Mouse (Mus musculus) G1E (cell line): ENCODE measurements around the gene Lrrc49.

Experiments used
- CTCF ChIP-seq: IDR thresholded peaks from 2 replicates; pipeline ENCODE4 v1.5.1; 2012; ENCODE audit warnings: low read depth, low read length, inconsistent platforms, mixed read lengths
- GATA1 ChIP-seq: IDR thresholded peaks from 2 replicates; pipeline ENCODE4 v1.6.1; 2012; ENCODE audit warnings: borderline replicate concordance, low read length, inconsistent platforms, mixed read lengths
- GATA2 ChIP-seq: IDR thresholded peaks from 2 replicates; pipeline ENCODE4 v1.6.1; 2012; ENCODE audit warnings: low read depth, low read length, inconsistent platforms, borderline replicate concordance
- POLR2AphosphoS5 ChIP-seq: IDR thresholded peaks from 2 replicates; pipeline ENCODE4 v1.6.1; 2012; ENCODE audit warnings: low read depth, low read length, inconsistent platforms; ENCODE audit not compliant: insufficient replicate concordance

DNA sequence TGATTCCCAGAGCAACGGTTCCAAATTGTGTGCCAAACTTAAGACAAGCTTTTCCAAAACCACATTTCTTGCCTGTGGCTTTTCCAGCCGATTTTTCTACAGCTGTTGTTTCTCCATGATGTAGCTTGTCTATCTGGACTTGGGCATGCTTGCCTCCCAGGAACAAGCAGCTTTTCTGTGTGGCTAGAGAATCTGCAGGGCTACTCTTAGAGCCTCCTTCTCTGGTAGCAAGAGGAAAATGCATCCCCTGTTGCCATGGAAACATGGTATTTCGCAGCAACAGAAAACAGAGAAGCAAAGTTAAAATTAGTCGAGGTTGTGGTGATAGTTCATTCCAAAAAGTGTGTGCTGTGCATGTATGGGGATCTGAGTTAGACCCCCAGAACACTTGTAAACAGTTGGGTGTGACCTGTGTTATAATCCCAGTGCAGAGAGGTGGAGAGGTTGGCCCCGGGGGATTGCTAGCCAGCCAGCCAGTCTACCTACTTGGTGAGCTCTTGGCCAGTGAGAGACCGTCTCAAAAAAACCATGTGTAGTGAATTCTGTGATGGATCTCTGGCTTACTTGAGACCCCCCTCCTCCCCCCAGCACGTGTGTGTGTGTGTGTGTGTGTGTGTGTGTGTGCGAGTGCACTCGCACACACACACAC, 126.2 kb downstream of the Lrrc49 start:
- TF ChIP-seq CTCF (no peak), GATA2 (no peak), POLR2AphosphoS5 (no peak), GATA1 (no peak)
